Mouse (Mus musculus): ENCODE measurements at regions not wholly inside any gene's neighbourhood (a gene's known extent, or its start where the extent isn't known, plus 50 kb on each side); places are given as distances from the start of the nearest gene placed in this dataset.

DNA sequence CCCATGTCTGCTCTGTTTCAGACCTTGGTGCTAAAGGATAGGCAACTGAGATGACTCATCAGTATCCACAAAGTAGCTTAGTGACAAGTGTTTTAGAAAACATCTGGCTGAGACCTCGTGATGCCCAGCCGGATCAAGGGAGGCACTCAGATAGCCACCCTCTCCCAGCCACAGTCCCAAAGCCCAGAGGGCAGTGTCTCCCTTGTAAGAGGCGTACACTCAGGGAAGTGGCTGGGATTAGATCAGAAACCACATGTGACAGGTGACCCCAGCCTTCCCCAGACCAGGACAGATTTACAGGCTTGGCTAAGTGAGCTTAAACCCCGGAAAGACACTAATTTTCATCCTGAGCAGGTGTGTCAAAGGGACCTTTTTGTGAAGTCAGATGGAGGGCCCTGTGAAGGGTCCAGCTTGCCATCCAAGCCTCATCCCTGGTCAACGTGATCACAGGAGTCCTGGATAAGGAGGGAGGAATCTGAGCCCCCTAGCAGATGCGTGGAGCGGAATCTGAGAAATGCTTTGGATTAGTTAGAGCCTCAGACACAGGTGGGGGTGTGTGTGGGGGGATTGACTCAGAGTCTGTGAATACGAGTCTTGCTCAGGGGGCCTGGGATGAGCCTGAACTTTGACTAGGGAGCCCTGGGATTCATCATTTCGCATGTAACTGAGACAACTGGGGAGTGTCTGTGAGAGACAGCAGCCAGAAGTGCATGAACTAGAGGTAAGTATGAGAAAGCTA is 711.4 kb downstream of the Vrk1 start:
- no peak for TF ChIP-seq POLR2A (IDR thresholded peaks at IDR 0.05; ENCODE audit: control insufficient read depth, low read depth, low read length)
- no peak for TF ChIP-seq CTCF (IDR thresholded peaks at IDR 0.05; ENCODE audit: control insufficient read depth, insufficient read depth, insufficient replicate concordance, low read depth, low read length)

Measured in testis, adult 2 months (tissue).